Mouse (Mus musculus) heart, adult 2 months (tissue): Measurements from ENCODE around the gene Arrdc2.

Experiments
- CTCF ChIP-seq: fragments of 200-600 bp; IDR thresholded peaks from 2 replicates; pipeline ENCODE4 v1.8.1; 2022; ENCODE audit warnings: antibody characterized with exemption, mild to moderate bottlenecking, moderate library complexity
- EP300 ChIP-seq: fragments of 200-500 bp; IDR thresholded peaks from 2 replicates; pipeline ENCODE4 v1.6.1; 2011; ENCODE audit warnings: low read depth, low read length, control low read depth; ENCODE audit not compliant: insufficient read depth

- TF ChIP-seq CTCF (no peak), EP300 (peak; percentile 75; the same call in 1 of the 2 replicates)
Measured at GRCm38 (mm10) chr8:70865350-70866000, 26.0 kb upstream of the Arrdc2 start.
